Mouse (Mus musculus) lung, embryonic 14.5 days (tissue): ENCODE results near the gene Cdkn2aipnl. TPM values are rescaled to one million over a fixed set of nuclear protein-coding genes. Genes with fewer than 3 reads are reported as not detected.

Source experiments
- ATAC-seq: fragments of 200-750 bp; cut with Nextera tagmentation; 2 replicates; pipeline ENCODE4 v1.8.0; 2017; ENCODE audit warnings: mild to moderate bottlenecking, moderate TSS enrichment, moderate library complexity; ENCODE audit not compliant: insufficient read depth
- DNase-seq: peaks from one replicate; pipeline ENCODE4 v3.0.0-alpha.2; 2015
- H3K27ac ChIP-seq: fragments of 300-500 bp; sonication (generic); 2 replicates; pipeline ENCODE4 v1.5.1; 2014; ENCODE audit warnings: low read depth, mild to moderate bottlenecking, moderate library complexity
- H3K27me3 ChIP-seq: fragments of 300-500 bp; sonication (generic); 2 replicates; pipeline ENCODE4 v1.6.1; 2014; ENCODE audit warnings: low read length, control low read depth; ENCODE audit not compliant: insufficient read depth
- H3K36me3 ChIP-seq: fragments of 300-500 bp; sonication (generic); 2 replicates; pipeline ENCODE4 v1.6.1; 2014; ENCODE audit warnings: control low read depth; ENCODE audit not compliant: insufficient read depth
- H3K4me1 ChIP-seq: fragments of 300-500 bp; sonication (generic); 2 replicates; pipeline ENCODE4 v1.6.1; 2014; ENCODE audit warnings: antibody characterized with exemption, control low read depth; ENCODE audit not compliant: insufficient read depth
- H3K4me2 ChIP-seq: fragments of 300-500 bp; sonication (generic); 2 replicates; pipeline ENCODE4 v1.6.1; 2014; ENCODE audit warnings: mild to moderate bottlenecking
- H3K4me3 ChIP-seq: fragments of 300-500 bp; sonication (generic); 2 replicates; pipeline ENCODE4 v1.5.1; 2014; ENCODE audit warnings: low read depth, low read length
- H3K9ac ChIP-seq: fragments of 300-500 bp; sonication (generic); 2 replicates; pipeline ENCODE4 v1.6.1; 2014
- H3K9me3 ChIP-seq: fragments of 300-500 bp; sonication (generic); 2 replicates; pipeline ENCODE4 v1.6.1; 2016; ENCODE audit warnings: low read depth, low read length, control low read depth
- CTCF ChIP-seq: IDR thresholded peaks from 2 replicates; pipeline ENCODE4 v1.5.1; 2016; ENCODE audit warnings: antibody characterized with exemption, low read depth
- WGBS: fragments of 180-500 bp; shearing (Covaris S2); extraction: QIAGEN DNeasy Blood & Tissue Kit; methylation state at CpG from one replicate; pipeline ENCODE4 v1.1.7; 2014; 5-methylcytosine and 5-hydroxymethylcytosine counted together
- polyA plus RNA-seq: library from polyadenylated mRNA; unstranded; fragments of >200 nt; fragmentation: Nextera tagmentation; extraction: Ambion mirVana; gene quantifications from 2 replicates; pipeline ENCODE4 v1.2.1, GENCODE M21; 2014

Gene Cdkn2aipnl
- polyA plus RNA-seq, 1 experiment from 2014 or later, result 107 TPM

- ATAC-seq, result no peak
These were observed 7.4 kb upstream of the Cdkn2aipnl start for GRCm38 (mm10) chr11:51960061-51960460.

GRCm38 (mm10) chr11:51960967-51961471, 6.4 kb upstream of the Cdkn2aipnl start:
- 53% methylated on average over 11 of the region's 11 CpGs for WGBS
- no peak overlapping the region for H3K9ac ChIP-seq
- H3K4me2 ChIP-seq, result no peak overlapping the region
- no peak overlapping the region for H3K4me3 ChIP-seq
- no peaks in the 10 kb centered on the region for H3K4me1 ChIP-seq
- DNase-seq (peak; percentile 50), ATAC-seq (peak; percentile 47; the same call in 1 of the 2 replicates)
- H3K27me3 ChIP-seq, result no peaks in the 10 kb centered on the region
- peak; percentile 54 for TF ChIP-seq CTCF
- H3K36me3 ChIP-seq, result no peaks in the 10 kb centered on the region
- H3K9me3 ChIP-seq, result no peaks in the 10 kb centered on the region
- H3K27ac ChIP-seq, result peak overlapping the region; percentile 54; the same call in 1 of the 2 replicates

More at GRCm38 (mm10) chr11:51960061-51960460, 7.4 kb upstream of the Cdkn2aipnl start:
- Histone ChIP-seq H3K9ac (no peak overlapping the region), H3K27ac (no peak overlapping the region), H3K4me2 (no peak overlapping the region), H3K9me3 (no peaks in the 10 kb centered on the region), H3K4me3 (no peak overlapping the region), H3K36me3 (no peaks in the 10 kb centered on the region), H3K27me3 (no peaks in the 10 kb centered on the region), H3K4me1 (no peaks in the 10 kb centered on the region)
- 87% methylated on average over 4 of the region's 4 CpGs for WGBS
- no peak for DNase-seq
- TF ChIP-seq CTCF, result no peak

DNA sequence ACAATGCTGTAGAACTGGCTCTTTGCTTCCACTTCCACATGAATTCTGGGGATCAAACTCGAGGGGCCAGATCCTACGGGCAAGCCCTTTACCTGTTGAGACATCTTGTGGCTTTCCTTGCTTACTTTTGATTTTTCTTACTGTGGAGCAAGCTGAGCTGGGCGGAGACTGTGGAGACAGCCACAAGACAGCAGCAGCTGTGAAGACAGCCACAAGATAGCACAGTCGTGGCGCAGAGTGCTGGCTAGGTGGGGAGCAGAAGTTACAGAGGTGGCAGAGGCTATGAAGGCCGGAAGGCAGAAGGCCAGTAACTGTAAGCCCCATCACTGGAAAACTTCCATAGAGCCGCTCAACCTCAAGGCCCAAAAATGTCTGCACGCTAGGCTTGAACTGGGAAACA, 5.7 kb upstream of the Cdkn2aipnl start:
- Histone ChIP-seq H3K4me2 (no peak overlapping the region), H3K9ac (no peak overlapping the region), H3K27me3 (no peaks in the 10 kb centered on the region), H3K4me3 (no peak overlapping the region), H3K36me3 (no peaks in the 10 kb centered on the region), H3K4me1 (no peaks in the 10 kb centered on the region), H3K27ac (no peak overlapping the region; the same call in 1 of the 2 replicates), H3K9me3 (no peaks in the 10 kb centered on the region)
- WGBS, result 86% methylated on average over 8 of the region's 8 CpGs
- no peak for TF ChIP-seq CTCF
- ATAC-seq, result no peak
- no peak for DNase-seq

DNA sequence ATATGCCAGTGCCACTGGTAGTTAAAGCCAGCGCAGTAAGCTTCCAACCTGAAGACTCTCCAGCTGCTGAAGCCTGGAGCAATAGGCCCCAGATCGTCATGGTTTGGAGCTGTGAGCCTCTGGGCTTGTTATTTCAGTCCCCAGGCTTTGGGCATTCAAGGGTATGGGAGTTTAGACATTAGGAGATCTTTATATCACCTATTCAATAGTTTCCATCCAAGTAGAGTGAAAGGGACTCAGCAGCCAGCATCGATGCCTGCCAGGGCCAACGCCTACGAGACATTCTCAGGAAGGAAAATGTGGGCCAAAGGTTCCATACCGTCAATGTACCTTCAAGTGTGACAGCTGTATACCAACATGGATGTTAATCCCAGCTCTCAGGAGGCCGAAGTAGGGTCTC, 5.2 kb upstream of the Cdkn2aipnl start:
- no peak for TF ChIP-seq CTCF

DNA sequence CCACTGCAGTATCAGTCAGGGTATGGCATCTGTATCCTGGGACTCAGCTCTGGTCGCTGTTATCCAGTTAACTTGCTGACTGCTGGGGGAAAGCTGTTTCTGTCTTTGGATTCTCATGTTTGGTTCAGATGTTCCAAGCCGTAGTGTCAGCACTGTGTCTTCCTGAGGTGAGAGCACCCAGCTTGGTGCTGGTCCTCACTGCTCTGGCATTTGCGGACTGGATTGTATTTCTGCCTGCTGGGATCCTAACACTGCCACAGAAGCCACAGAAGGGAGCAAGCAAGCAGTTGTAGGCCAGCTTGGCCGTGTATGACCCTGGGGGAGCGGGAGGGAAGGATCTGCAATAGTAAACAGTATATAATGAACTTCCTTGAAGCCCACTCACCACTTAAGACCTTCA, 810 bp upstream of the Cdkn2aipnl start:
- no peak overlapping the region for H3K4me3 ChIP-seq
- H3K9me3 ChIP-seq, result no peaks in the 10 kb centered on the region
- no peak overlapping the region for H3K9ac ChIP-seq
- H3K27ac ChIP-seq, result no peak overlapping the region
- H3K36me3 ChIP-seq, result peaks cover 24% of the 10 kb centered on the region
- ATAC-seq, result no peak
- H3K4me2 ChIP-seq, result no peak overlapping the region
- WGBS, result 71% methylated on average over 5 of the region's 5 CpGs
- TF ChIP-seq CTCF, result no peak
- no peaks in the 10 kb centered on the region for H3K27me3 ChIP-seq
- 0 out of 2 replicates have a peak, but pooled peaks cover 3% of the 10 kb centered on the region for H3K4me1 ChIP-seq
- DNase-seq, result no peak

More for the DNA sequence above, 5.2 kb upstream of the Cdkn2aipnl start:
- WGBS, result 89% methylated on average over 7 of the region's 7 CpGs
- Histone ChIP-seq H3K9ac (no peak overlapping the region), H3K4me3 (no peak overlapping the region), H3K36me3 (no peaks in the 10 kb centered on the region), H3K9me3 (no peaks in the 10 kb centered on the region), H3K4me1 (no peaks in the 10 kb centered on the region), H3K4me2 (no peak overlapping the region), H3K27ac (no peak overlapping the region), H3K27me3 (no peaks in the 10 kb centered on the region)
- DNase-seq, result no peak
- no peak for ATAC-seq

- Histone ChIP-seq H3K4me2 (peak overlapping the region; percentile 72), H3K9ac (no peak overlapping the region), H3K9me3 (no peaks in the 10 kb centered on the region), H3K36me3 (peaks cover 43% of the 10 kb centered on the region), H3K27ac (no peak overlapping the region), H3K4me1 (0 out of 2 replicates have a peak, but pooled peaks cover 3% of the 10 kb centered on the region), H3K4me3 (0 out of 2 replicates have a peak overlapping the region, but pooled peaks have one; percentile 76), H3K27me3 (no peaks in the 10 kb centered on the region)
- no peak for ATAC-seq
- TF ChIP-seq CTCF, result no peak
- DNase-seq, result no peak
- 93% methylated on average over 9 of the region's 9 CpGs for WGBS
These were observed 1.4 kb downstream of the Cdkn2aipnl start for GRCm38 (mm10) chr11:51968896-51969295.

DNA sequence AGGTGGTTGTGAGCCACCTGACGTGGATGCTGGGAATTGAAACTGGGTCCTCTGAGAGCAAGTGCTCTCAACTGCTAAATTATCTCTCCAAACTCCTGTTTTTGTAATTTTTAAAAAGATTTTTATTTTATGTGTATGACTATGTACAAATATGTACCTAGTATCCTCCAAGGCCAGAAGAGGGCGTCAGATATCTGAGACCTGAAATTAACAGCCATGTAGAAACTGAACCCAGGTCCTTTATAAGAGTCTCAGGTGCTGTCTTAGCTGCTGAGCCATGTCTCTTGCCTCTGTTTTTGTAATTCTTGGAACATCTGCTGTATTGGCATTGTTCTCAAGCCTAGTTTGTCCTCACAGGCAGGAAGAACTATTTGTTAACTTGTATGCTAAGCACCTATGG, 2.0 kb downstream of the Cdkn2aipnl start:
- no peak overlapping the region for H3K9ac ChIP-seq
- H3K9me3 ChIP-seq, result no peaks in the 10 kb centered on the region
- WGBS, result 83% methylated on average over 2 of the region's 2 CpGs
- peaks cover 47% of the 10 kb centered on the region for H3K36me3 ChIP-seq
- no peaks in the 10 kb centered on the region for H3K27me3 ChIP-seq
- ATAC-seq (no peak), DNase-seq (no peak)
- H3K4me1 ChIP-seq, result 0 out of 2 replicates have a peak, but pooled peaks cover 3% of the 10 kb centered on the region
- H3K27ac ChIP-seq, result no peak overlapping the region
- no peak overlapping the region for H3K4me2 ChIP-seq
- H3K4me3 ChIP-seq, result no peak overlapping the region
- TF ChIP-seq CTCF, result no peak

GRCm38 (mm10) chr11:51971644-51972043, 4.2 kb downstream of the Cdkn2aipnl start:
- peaks cover 61% of the 10 kb centered on the region for H3K36me3 ChIP-seq
- H3K4me3 ChIP-seq, result no peak overlapping the region
- H3K27me3 ChIP-seq, result no peaks in the 10 kb centered on the region
- H3K9me3 ChIP-seq, result no peaks in the 10 kb centered on the region
- TF ChIP-seq CTCF, result no peak
- 0 out of 2 replicates have a peak, but pooled peaks cover 3% of the 10 kb centered on the region for H3K4me1 ChIP-seq
- DNase-seq (no peak), ATAC-seq (no peak)
- H3K9ac ChIP-seq, result no peak overlapping the region
- no peak overlapping the region for H3K4me2 ChIP-seq
- WGBS, result 92% methylated on average over 6 of the region's 6 CpGs
- H3K27ac ChIP-seq, result no peak overlapping the region
